Mouse (Mus musculus) midbrain, embryonic 13.5 days (tissue): ENCODE data around the gene Tmem256. TPM values are rescaled to one million over a fixed set of nuclear protein-coding genes. Genes with fewer than 3 reads are reported as not detected.

Source experiments
- ATAC-seq: fragments of 200-750 bp; cut with Nextera tagmentation; 2 replicates; pipeline ENCODE4 v1.8.0; 2017; ENCODE audit warnings: mild to moderate bottlenecking, moderate TSS enrichment, moderate library complexity
- H3K27ac ChIP-seq: fragments of 300-500 bp; sonication (generic); 2 replicates; pipeline ENCODE4 v1.5.1; 2015; ENCODE audit warnings: inconsistent platforms, mild to moderate bottlenecking, moderate library complexity
- H3K27me3 ChIP-seq: fragments of 300-500 bp; sonication (generic); 2 replicates; pipeline ENCODE4 v1.6.1; 2015; ENCODE audit warnings: mild to moderate bottlenecking, inconsistent platforms
- H3K36me3 ChIP-seq: fragments of 300-500 bp; sonication (generic); 2 replicates; pipeline ENCODE4 v1.6.1; 2015; ENCODE audit warnings: mild to moderate bottlenecking, inconsistent platforms
- H3K4me1 ChIP-seq: fragments of 300-500 bp; sonication (generic); replicated peaks from 2 replicates; pipeline ENCODE4 v1.6.1; 2015; ENCODE audit warnings: inconsistent platforms
- H3K4me2 ChIP-seq: fragments of 300-500 bp; sonication (generic); replicated peaks from 2 replicates; pipeline ENCODE4 v1.6.1; 2015; ENCODE audit warnings: moderate library complexity, mild to moderate bottlenecking, inconsistent platforms
- H3K4me3 ChIP-seq: fragments of 300-500 bp; sonication (generic); replicated peaks from 2 replicates; pipeline ENCODE4 v1.5.1; 2015; ENCODE audit warnings: mild to moderate bottlenecking, inconsistent platforms
- H3K9ac ChIP-seq: fragments of 300-500 bp; sonication (generic); replicated peaks from 2 replicates; pipeline ENCODE4 v1.6.1; 2015; ENCODE audit warnings: mild to moderate bottlenecking, inconsistent platforms
- H3K9me3 ChIP-seq: fragments of 300-500 bp; sonication (generic); 2 replicates; pipeline ENCODE4 v1.6.1; 2016; ENCODE audit warnings: mild to moderate bottlenecking, inconsistent platforms
- WGBS: fragments of 180-500 bp; shearing (Covaris S2); methylation state at CpG from one replicate; pipeline ENCODE4 v1.1.7; 2015; 5-methylcytosine and 5-hydroxymethylcytosine counted together
- polyA plus RNA-seq: library from polyadenylated mRNA; unstranded; fragments of >200 nt; fragmentation: Nextera tagmentation; extraction: Ambion mirVana; gene quantifications from 2 replicates; pipeline ENCODE4 v1.2.1, GENCODE M21; 2015

The Tmem256 gene
- 329 and 331 TPM in 2 replicates for polyA plus RNA-seq

GRCm38 (mm10) chr11:69837952-69838713, at the start of gene Tmem256:
Tmem256 (plus strand) TSS chr11:69838514.
- Histone ChIP-seq H3K36me3 (peaks cover 7% of the 10 kb centered on the region), H3K4me2 (peak within 1 kb of the TSS; percentile 99), H3K9me3 (no peaks in the 10 kb centered on the region), H3K4me1 (peaks cover 40% of the 10 kb centered on the region), H3K9ac (peak within 1 kb of the TSS; percentile 99), H3K27ac (peak within 1 kb of the TSS; percentile 98), H3K27me3 (no peaks in the 10 kb centered on the region), H3K4me3 (peak within 1 kb of the TSS; percentile 97)
- WGBS = under 1% methylated on average over 34 of the region's 34 CpGs
- peak; percentile 85 for ATAC-seq

DNA sequence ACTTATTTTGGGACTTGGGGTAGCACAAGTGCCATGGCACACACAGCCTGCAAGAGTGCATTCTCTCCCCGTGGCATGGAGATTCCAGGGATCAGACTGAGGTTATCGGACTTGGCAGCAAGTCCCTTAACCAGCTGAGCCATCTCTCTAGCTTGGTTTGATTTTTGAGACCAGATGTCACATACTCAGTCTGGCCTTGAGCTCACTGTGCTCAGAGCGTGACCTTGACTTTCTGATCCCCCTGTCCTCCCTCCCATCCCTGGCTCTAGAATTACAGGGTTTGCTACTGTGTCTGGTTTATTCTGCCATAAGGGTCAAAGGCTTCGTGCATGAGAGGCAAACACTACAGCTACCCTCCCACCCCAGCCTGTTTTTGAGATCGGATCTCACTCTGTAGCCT, 48.9 kb upstream of the Tmem256 start:
- Histone ChIP-seq H3K4me3 (no peak overlapping the region), H3K36me3 (no peaks in the 10 kb centered on the region), H3K27me3 (peaks cover 15% of the 10 kb centered on the region; the same call in 1 of the 2 replicates), H3K27ac (no peak overlapping the region), H3K9ac (no peak overlapping the region), H3K4me1 (no peaks in the 10 kb centered on the region), H3K4me2 (no peak overlapping the region), H3K9me3 (no peaks in the 10 kb centered on the region)
- WGBS = 71% methylated on average over 5 of the region's 5 CpGs
- ATAC-seq = no peak

DNA sequence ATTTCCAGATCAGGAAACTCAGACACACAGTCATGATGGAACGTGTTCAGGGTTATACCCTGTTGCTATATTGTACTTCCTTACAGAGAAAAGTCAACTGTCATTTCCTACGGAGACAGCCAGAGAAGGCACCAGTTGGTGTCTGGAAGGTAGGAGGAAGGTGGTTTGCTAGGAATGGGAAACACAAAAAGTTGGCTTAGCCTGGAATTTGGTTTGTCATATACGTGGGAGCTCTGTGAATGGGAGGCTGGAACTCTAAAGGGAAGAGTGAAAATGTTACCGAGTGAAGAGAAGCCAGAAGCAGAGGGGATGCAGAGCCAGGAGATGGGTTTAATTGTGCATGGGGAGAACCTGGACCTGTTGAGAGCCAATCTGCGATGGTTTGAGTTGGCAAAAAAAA, 46.9 kb upstream of the Tmem256 start:
- WGBS = 77% methylated on average over 5 of the region's 5 CpGs
- no peak overlapping the region for H3K9ac ChIP-seq
- H3K4me2 ChIP-seq = no peak overlapping the region
- ATAC-seq = no peak
- H3K4me3 ChIP-seq = no peak overlapping the region
- H3K27ac ChIP-seq = no peak overlapping the region
- no peaks in the 10 kb centered on the region for H3K36me3 ChIP-seq
- H3K9me3 ChIP-seq = no peaks in the 10 kb centered on the region
- H3K27me3 ChIP-seq = peaks cover 25% of the 10 kb centered on the region
- H3K4me1 ChIP-seq = peaks cover 8% of the 10 kb centered on the region

- Histone ChIP-seq H3K4me3 (no peak overlapping the region), H3K9ac (no peak overlapping the region), H3K4me1 (peaks cover 9% of the 10 kb centered on the region), H3K9me3 (no peaks in the 10 kb centered on the region), H3K27ac (no peak overlapping the region), H3K4me2 (no peak overlapping the region), H3K36me3 (no peaks in the 10 kb centered on the region), H3K27me3 (peaks cover 44% of the 10 kb centered on the region)
- ATAC-seq = no peak
- whole genome bisulfite sequencing = 66% methylated on average over 5 of the region's 5 CpGs
Measured at GRCm38 (mm10) chr11:69793429-69793828, 44.9 kb upstream of the Tmem256 start.

- Histone ChIP-seq H3K27me3 (peaks cover 44% of the 10 kb centered on the region), H3K4me2 (peak within 1 kb of the TSS; percentile 73), H3K4me3 (peak within 1 kb of the TSS; percentile 43), H3K9me3 (no peaks in the 10 kb centered on the region), H3K9ac (peak within 1 kb of the TSS; percentile 49), H3K4me1 (peaks cover 28% of the 10 kb centered on the region), H3K36me3 (no peaks in the 10 kb centered on the region), H3K27ac (no peak within 1 kb of the TSS)
- ATAC-seq = peak; percentile 91
- 1% methylated on average over 52 of the region's 52 CpGs for WGBS
Measured at GRCm38 (mm10) chr11:69795168-69795982, 42.9 kb upstream of the Tmem256 start, which contains the start of gene Chrnb1. Chrnb1 (minus strand) TSS chr11:69795943.

GRCm38 (mm10) chr11:69795983-69796435, 42.3 kb upstream of the Tmem256 start:
- no peak overlapping the region for H3K27ac ChIP-seq
- ATAC-seq = no peak
- peaks cover 44% of the 10 kb centered on the region for H3K27me3 ChIP-seq
- H3K36me3 ChIP-seq = no peaks in the 10 kb centered on the region
- peak overlapping the region; percentile 43 for H3K4me3 ChIP-seq
- peak overlapping the region; percentile 73 for H3K4me2 ChIP-seq
- WGBS = 2% methylated on average over 13 of the region's 13 CpGs
- H3K9ac ChIP-seq = peak overlapping the region; percentile 49; the same call in 1 of the 2 replicates
- no peaks in the 10 kb centered on the region for H3K9me3 ChIP-seq
- H3K4me1 ChIP-seq = peaks cover 29% of the 10 kb centered on the region

DNA sequence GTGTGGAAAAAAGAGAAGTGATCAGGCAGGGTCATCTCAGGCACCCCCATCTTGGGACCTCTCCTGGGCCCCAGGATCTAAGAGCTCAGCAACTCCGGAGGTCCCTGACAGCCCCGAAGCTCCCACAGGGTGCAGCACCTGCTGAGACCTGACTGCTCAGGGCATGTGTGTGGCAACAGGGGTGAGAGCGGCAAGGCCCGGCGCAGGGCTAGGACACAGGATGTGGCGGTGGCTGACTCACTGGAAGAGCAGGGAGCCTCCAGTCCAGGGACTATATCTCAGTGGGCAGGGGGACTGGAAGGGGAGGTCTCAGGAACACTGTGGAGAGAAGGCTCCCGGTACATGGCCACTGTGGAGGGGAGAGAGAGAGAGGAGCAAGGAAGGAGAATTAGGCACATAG, 40.4 kb upstream of the Tmem256 start:
- no peak for ATAC-seq
- Histone ChIP-seq H3K9ac (no peak overlapping the region), H3K27me3 (peaks cover 56% of the 10 kb centered on the region), H3K9me3 (no peaks in the 10 kb centered on the region), H3K4me1 (peaks cover 48% of the 10 kb centered on the region), H3K4me3 (no peak overlapping the region), H3K4me2 (no peak overlapping the region), H3K27ac (no peak overlapping the region), H3K36me3 (no peaks in the 10 kb centered on the region)
- 83% methylated on average over 7 of the region's 7 CpGs for WGBS

- Histone ChIP-seq H3K9ac (peak overlapping the region; percentile 81), H3K27me3 (peaks cover 49% of the 10 kb centered on the region)
- WGBS = 8% methylated on average over 12 of the region's 12 CpGs
Measured at GRCm38 (mm10) chr11:69799394-69800137, 38.7 kb upstream of the Tmem256 start.

GRCm38 (mm10) chr11:69800138-69800391, 38.2 kb upstream of the Tmem256 start:
- Histone ChIP-seq H3K4me1 (peaks cover 69% of the 10 kb centered on the region), H3K4me3 (peak overlapping the region; percentile 59), H3K9me3 (no peaks in the 10 kb centered on the region), H3K36me3 (no peaks in the 10 kb centered on the region), H3K27me3 (peaks cover 50% of the 10 kb centered on the region), H3K27ac (peak overlapping the region; percentile 96), H3K4me2 (peak overlapping the region; percentile 97), H3K9ac (peak overlapping the region; percentile 81)
- WGBS = 0% methylated on average over 11 of the region's 11 CpGs
- ATAC-seq = peak; percentile 49

More at GRCm38 (mm10) chr11:69799394-69800137, 38.7 kb upstream of the Tmem256 start:
- Histone ChIP-seq H3K4me1 (peaks cover 64% of the 10 kb centered on the region), H3K27ac (peak overlapping the region; percentile 96), H3K36me3 (no peaks in the 10 kb centered on the region), H3K4me3 (peak overlapping the region; percentile 59), H3K4me2 (peak overlapping the region; percentile 97), H3K9me3 (no peaks in the 10 kb centered on the region)
- no peak for ATAC-seq

DNA sequence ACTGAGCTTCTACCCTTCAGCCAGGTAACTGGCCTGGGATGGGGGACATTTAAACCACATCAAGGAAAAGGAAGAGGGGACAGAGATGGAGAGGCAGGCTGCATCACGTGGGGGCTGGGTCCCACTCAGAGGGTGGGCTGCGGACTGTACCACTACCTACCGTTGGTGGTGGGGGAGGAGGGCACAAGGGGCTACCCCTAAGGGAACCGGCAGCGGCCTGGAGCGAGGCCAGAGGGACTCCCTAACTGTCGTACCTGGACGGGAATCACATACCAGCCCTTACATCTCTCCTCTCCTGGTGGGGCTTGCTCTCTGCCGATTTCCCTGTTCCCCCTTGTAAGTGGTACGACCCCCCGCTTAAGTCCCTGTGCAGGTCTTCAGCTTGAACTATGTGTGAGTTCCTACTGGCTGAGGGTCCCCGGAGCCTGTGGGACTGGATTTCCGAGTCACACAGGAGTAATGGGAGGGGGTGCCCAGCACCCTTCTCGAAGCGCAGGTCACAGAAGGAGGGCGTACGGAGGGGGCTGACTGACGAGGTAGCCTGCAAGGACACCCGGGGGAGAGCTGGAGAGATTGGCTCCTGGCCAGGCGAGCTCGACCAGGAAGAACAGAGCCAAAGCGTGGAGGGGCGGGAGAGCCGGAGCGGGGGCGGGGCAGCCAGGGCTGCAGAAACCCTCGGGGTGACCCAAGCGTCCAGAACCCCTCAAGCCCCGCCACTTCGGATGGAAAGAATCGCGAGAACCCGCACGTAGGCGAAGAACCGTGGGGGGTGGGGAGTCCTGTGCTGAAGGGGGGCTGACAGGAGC, 37.7 kb upstream of the Tmem256 start:
- Histone ChIP-seq H3K4me3 (peak overlapping the region; percentile 59), H3K27ac (peak overlapping the region; percentile 96), H3K4me2 (peak overlapping the region; percentile 97), H3K4me1 (peaks cover 71% of the 10 kb centered on the region), H3K9ac (peak overlapping the region; percentile 81), H3K9me3 (no peaks in the 10 kb centered on the region), H3K27me3 (peaks cover 55% of the 10 kb centered on the region), H3K36me3 (no peaks in the 10 kb centered on the region)
- peak; percentile 79 for ATAC-seq
- WGBS = 0% methylated on average over 36 of the region's 36 CpGs

DNA sequence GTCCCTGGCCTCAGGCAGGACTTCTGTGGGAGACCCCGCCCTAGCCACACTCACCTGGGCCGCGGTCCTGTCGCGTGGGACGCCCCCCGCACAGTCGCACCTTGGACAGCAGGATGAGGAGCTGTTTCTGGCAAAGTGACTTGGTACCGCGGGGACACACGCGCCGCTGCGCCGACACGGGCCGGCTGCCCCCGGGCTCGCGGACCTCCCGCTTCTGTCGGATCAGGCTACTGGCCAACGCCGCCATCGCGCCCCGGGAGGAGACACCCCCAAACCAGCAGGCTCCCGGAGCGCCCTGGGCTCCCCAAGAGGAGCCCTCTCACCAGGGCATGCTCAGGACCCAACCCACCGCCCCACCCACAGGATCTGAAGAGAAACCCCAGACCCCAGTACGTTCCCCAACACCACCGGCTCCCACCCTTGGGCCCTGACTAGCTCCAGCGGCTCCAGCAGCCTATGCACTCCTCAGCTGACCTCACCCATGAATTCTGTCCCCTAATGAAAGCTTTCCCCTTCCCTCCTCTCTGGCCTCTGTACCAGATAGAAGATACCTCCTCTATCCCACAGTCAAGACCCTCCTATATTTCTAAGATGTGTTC, 36.8 kb upstream of the Tmem256 start, which contains the start of gene Fgf11:
TSS of gene Fgf11 (minus strand) at position 479 of the 599 bp plus-strand sequence.
- peak within 1 kb of the TSS; percentile 59 for H3K4me3 ChIP-seq
- ATAC-seq = no peak

More for the DNA sequence above, 36.8 kb upstream of the Tmem256 start, which contains the start of gene Fgf11:
- Histone ChIP-seq H3K27ac (peak within 1 kb of the TSS; percentile 96), H3K36me3 (no peaks in the 10 kb centered on the region), H3K4me2 (peak within 1 kb of the TSS; percentile 97), H3K9me3 (no peaks in the 10 kb centered on the region), H3K27me3 (peaks cover 58% of the 10 kb centered on the region), H3K9ac (peak within 1 kb of the TSS; percentile 81), H3K4me1 (peaks cover 68% of the 10 kb centered on the region)
- under 1% methylated on average over 33 of the region's 33 CpGs for WGBS
